Mouse (Mus musculus) intestine, embryonic 16.5 days (tissue): Measurements from ENCODE around the gene Mrps24. TPM values are rescaled to one million over a fixed set of nuclear protein-coding genes. Genes with fewer than 3 reads are reported as not detected.

Experiments
- ATAC-seq: fragments of 200-750 bp; cut with Nextera tagmentation; 2 replicates; pipeline ENCODE4 v1.8.0; 2017; ENCODE audit warnings: moderate TSS enrichment, moderate library complexity
- H3K27ac ChIP-seq: fragments of 300-500 bp; sonication (generic); 2 replicates; pipeline ENCODE4 v1.5.1; 2014; ENCODE audit warnings: mild to moderate bottlenecking, low read length
- H3K27me3 ChIP-seq: fragments of 300-500 bp; sonication (generic); replicated peaks from 2 replicates; pipeline ENCODE4 v1.6.1; 2014; ENCODE audit warnings: low read length, control low read depth, mixed read lengths; ENCODE audit not compliant: control insufficient read depth, insufficient read depth
- H3K36me3 ChIP-seq: fragments of 300-500 bp; sonication (generic); 2 replicates; pipeline ENCODE4 v1.6.1; 2014; ENCODE audit warnings: low read length, control low read depth; ENCODE audit not compliant: control insufficient read depth, insufficient read depth
- H3K4me1 ChIP-seq: fragments of 300-500 bp; sonication (generic); 2 replicates; pipeline ENCODE4 v1.6.1; 2014; ENCODE audit warnings: low read length, control low read depth, mixed read lengths; ENCODE audit not compliant: control insufficient read depth, insufficient read depth
- H3K4me2 ChIP-seq: fragments of 300-500 bp; sonication (generic); 2 replicates; pipeline ENCODE4 v1.6.1; 2014; ENCODE audit warnings: low read depth, low read length, control low read depth
- H3K4me3 ChIP-seq: fragments of 300-500 bp; sonication (generic); 2 replicates; pipeline ENCODE4 v1.5.1; 2014; ENCODE audit warnings: mild to moderate bottlenecking, low read length
- H3K9ac ChIP-seq: fragments of 300-500 bp; sonication (generic); 2 replicates; pipeline ENCODE4 v1.6.1; 2014; ENCODE audit warnings: low read depth, low read length
- H3K9me3 ChIP-seq: fragments of 300-500 bp; sonication (generic); 2 replicates; pipeline ENCODE4 v1.6.1; 2016; ENCODE audit warnings: low read length, control low read depth; ENCODE audit not compliant: control insufficient read depth
- WGBS: fragments of 180-500 bp; shearing (Covaris S2); extraction: QIAGEN DNeasy Blood & Tissue Kit; methylation state at CpG from one replicate; pipeline ENCODE4 v1.1.7; 2014; 5-methylcytosine and 5-hydroxymethylcytosine counted together
- polyA plus RNA-seq: library from polyadenylated mRNA; unstranded; fragments of >200 nt; fragmentation: Nextera tagmentation; extraction: Ambion mirVana; gene quantifications from 2 replicates; pipeline ENCODE4 v1.2.1, GENCODE M21; 2015

Gene Mrps24
- polyA plus RNA-seq, 1 experiment from 2014 or later = 236 TPM

- ATAC-seq = no peak
- no peak overlapping the region for H3K4me2 ChIP-seq
- H3K9me3 ChIP-seq = no peaks in the 10 kb centered on the region
- H3K4me3 ChIP-seq = no peak overlapping the region
- no peaks in the 10 kb centered on the region for H3K4me1 ChIP-seq
- no peak overlapping the region for H3K9ac ChIP-seq
- no peak overlapping the region for H3K27ac ChIP-seq
- 25% methylated on average over 7 of the region's 7 CpGs for WGBS
- H3K27me3 ChIP-seq = no peaks in the 10 kb centered on the region
- no peaks in the 10 kb centered on the region for H3K36me3 ChIP-seq
Measured at GRCm38 (mm10) chr11:5691775-5692174, 23.7 kb downstream of the Mrps24 start.

GRCm38 (mm10) chr11:5684283-5684682 lies 31.2 kb downstream of the Mrps24 start:
- ATAC-seq = no peak
- Histone ChIP-seq H3K9ac (no peak overlapping the region), H3K9me3 (no peaks in the 10 kb centered on the region), H3K27ac (no peak overlapping the region), H3K4me3 (no peak overlapping the region), H3K4me2 (no peak overlapping the region), H3K36me3 (no peaks in the 10 kb centered on the region), H3K4me1 (no peaks in the 10 kb centered on the region), H3K27me3 (no peaks in the 10 kb centered on the region)
- WGBS = 23% methylated on average over 7 of the region's 7 CpGs

- Histone ChIP-seq H3K4me1 (no peaks in the 10 kb centered on the region), H3K27me3 (no peaks in the 10 kb centered on the region), H3K36me3 (no peaks in the 10 kb centered on the region), H3K9me3 (no peaks in the 10 kb centered on the region), H3K9ac (no peak overlapping the region), H3K27ac (no peak overlapping the region), H3K4me2 (no peak overlapping the region), H3K4me3 (no peak overlapping the region)
- WGBS = 64% methylated on average over 6 of the region's 6 CpGs
- ATAC-seq = no peak
Measured at GRCm38 (mm10) chr11:5682541-5682940, 32.9 kb downstream of the Mrps24 start.

Other genes starting within 250 kb of the Mrps24 start
- gene Xbp1, start 195.0 kb downstream of the Mrps24 start, polyA plus RNA-seq = 222 and 249 TPM in 2 replicates
- gene Ccdc117, start 173.5 kb downstream of the Mrps24 start, polyA plus RNA-seq = 11.1 and 11.9 TPM in 2 replicates
- gene Ankrd36, start 146.0 kb downstream of the Mrps24 start, polyA plus RNA-seq = not detected in 2 replicates
- gene Urgcp, start 46.7 kb upstream of the Mrps24 start, polyA plus RNA-seq = 21.6 and 23.7 TPM in 2 replicates
- gene Dbnl, start 72.8 kb upstream of the Mrps24 start, polyA plus RNA-seq = 141 and 147 TPM in 2 replicates
- 17.8 and 23.4 TPM in 2 replicates for gene Pgam2, start 88.1 kb upstream of the Mrps24 start, polyA plus RNA-seq
- 12.5 and 13.3 TPM in 2 replicates for gene Polm, start 122.3 kb upstream of the Mrps24 start, polyA plus RNA-seq
- 38.4 and 39.7 TPM in 2 replicates for gene Aebp1, start 146.3 kb upstream of the Mrps24 start, polyA plus RNA-seq
- gene Pold2, start 162.6 kb upstream of the Mrps24 start, polyA plus RNA-seq = 119 and 141 TPM in 2 replicates
- 75.3 and 88.3 TPM in 2 replicates for gene Myl7, start 183.1 kb upstream of the Mrps24 start, polyA plus RNA-seq
- 2.4 and 2.9 TPM in 2 replicates for gene Gck, start 234.4 kb upstream of the Mrps24 start, polyA plus RNA-seq
- gene Ykt6, start 240.0 kb upstream of the Mrps24 start, polyA plus RNA-seq = 57.7 and 58.6 TPM in 2 replicates